Mouse (Mus musculus): Measurements from ENCODE around the gene Umad1. TPM values are rescaled to one million over a fixed set of nuclear protein-coding genes. Genes with fewer than 3 reads are reported as not detected.

Umad1 gene
- polyA plus RNA-seq, 1 experiment from 2014 or later, result 15.6 TPM

- peak overlapping the region; percentile 86 for H3K4me3 ChIP-seq (ENCODE audit: low read depth, low read length)
- peaks cover 9% of the 10 kb centered on the region; the same call in 1 of the 2 replicates for H3K4me1 ChIP-seq (ENCODE audit: insufficient read depth)
- no peak for TF ChIP-seq CTCF (IDR thresholded peaks at IDR 0.05; ENCODE audit: low read depth)
- TF ChIP-seq EP300 (IDR thresholded peaks at IDR 0.05; ENCODE audit: low read depth), result no peak
- WGBS (ENCODE audit: insufficient replicate concordance), result under 1% methylated on average over 8 of the region's 8 CpGs
- no peak for DNase-seq
- H3K27ac ChIP-seq (ENCODE audit: low read depth), result peak overlapping the region; percentile 88
- peak overlapping the region; percentile 69 for H3K9ac ChIP-seq (replicated peaks)
- H3K4me2 ChIP-seq (ENCODE audit: low read depth, low read length), result peak overlapping the region; percentile 76
- H3K9me3 ChIP-seq (ENCODE audit: low read length), result no peaks in the 10 kb centered on the region
- no peak for ATAC-seq
- no peaks in the 10 kb centered on the region for H3K27me3 ChIP-seq (ENCODE audit: insufficient read depth, low read length)
- H3K36me3 ChIP-seq (replicated peaks; ENCODE audit: insufficient read depth, low read length), result 0 out of 2 replicates have a peak, but pooled peaks cover 3% of the 10 kb centered on the region
Measured at GRCm38 (mm10) chr6:8259667-8260044, 568 bp downstream of the Umad1 start.

GRCm38 (mm10) chr6:8271047-8271446, 12.0 kb downstream of the Umad1 start:
- WGBS (ENCODE audit: insufficient replicate concordance), result 64% methylated on average over 3 of the region's 3 CpGs
- Histone ChIP-seq H3K4me2 (ENCODE audit: low read depth, low read length) (no peak overlapping the region), H3K4me3 (ENCODE audit: low read depth, low read length) (no peak overlapping the region), H3K27ac (ENCODE audit: low read depth) (peak overlapping the region; percentile 62), H3K4me1 (ENCODE audit: insufficient read depth) (peaks cover 6% of the 10 kb centered on the region), H3K36me3 (replicated peaks; ENCODE audit: insufficient read depth, low read length) (peaks cover 2% of the 10 kb centered on the region; the same call in 1 of the 2 replicates), H3K9ac (replicated peaks) (no peak overlapping the region), H3K9me3 (ENCODE audit: low read length) (no peaks in the 10 kb centered on the region), H3K27me3 (ENCODE audit: insufficient read depth, low read length) (no peaks in the 10 kb centered on the region)
- TF ChIP-seq CTCF (IDR thresholded peaks at IDR 0.05; ENCODE audit: low read depth) (no peak), EP300 (IDR thresholded peaks at IDR 0.05; ENCODE audit: low read depth) (no peak)
- no peak for DNase-seq
- ATAC-seq, result peak; percentile 80

GRCm38 (mm10) chr6:8274387-8275054, 15.4 kb downstream of the Umad1 start:
- Histone ChIP-seq H3K36me3 (replicated peaks; ENCODE audit: insufficient read depth, low read length) (peaks cover 8% of the 10 kb centered on the region; the same call in 1 of the 2 replicates), H3K4me3 (ENCODE audit: low read depth, low read length) (no peak overlapping the region), H3K9me3 (ENCODE audit: low read length) (no peaks in the 10 kb centered on the region), H3K27ac (ENCODE audit: low read depth) (0 out of 2 replicates have a peak overlapping the region, but pooled peaks have one; percentile 12), H3K4me2 (ENCODE audit: low read depth, low read length) (no peak overlapping the region), H3K9ac (replicated peaks) (no peak overlapping the region), H3K27me3 (ENCODE audit: insufficient read depth, low read length) (no peaks in the 10 kb centered on the region), H3K4me1 (ENCODE audit: insufficient read depth) (peaks cover 4% of the 10 kb centered on the region)
- ATAC-seq (peak; percentile 59; the same call in 1 of the 2 replicates), DNase-seq (peak; percentile 66)
- TF ChIP-seq CTCF (IDR thresholded peaks at IDR 0.05; ENCODE audit: low read depth) (peak; percentile 82), EP300 (IDR thresholded peaks at IDR 0.05; ENCODE audit: low read depth) (no peak)
- 32% methylated on average over 6 of the region's 6 CpGs for WGBS (ENCODE audit: insufficient replicate concordance)

GRCm38 (mm10) chr6:8275098-8275497, 16.0 kb downstream of the Umad1 start:
- TF ChIP-seq CTCF (IDR thresholded peaks at IDR 0.05; ENCODE audit: low read depth), result peak; percentile 63
- no peak for TF ChIP-seq EP300 (IDR thresholded peaks at IDR 0.05; ENCODE audit: low read depth)
- ATAC-seq (peak; percentile 56; the same call in 1 of the 2 replicates), DNase-seq (peak; percentile 42)
- Histone ChIP-seq H3K27ac (ENCODE audit: low read depth) (0 out of 2 replicates have a peak overlapping the region, but pooled peaks have one; percentile 12), H3K36me3 (replicated peaks; ENCODE audit: insufficient read depth, low read length) (peaks cover 8% of the 10 kb centered on the region; the same call in 1 of the 2 replicates), H3K9me3 (ENCODE audit: low read length) (no peaks in the 10 kb centered on the region), H3K4me2 (ENCODE audit: low read depth, low read length) (no peak overlapping the region), H3K4me3 (ENCODE audit: low read depth, low read length) (no peak overlapping the region), H3K9ac (replicated peaks) (no peak overlapping the region), H3K27me3 (ENCODE audit: insufficient read depth, low read length) (no peaks in the 10 kb centered on the region), H3K4me1 (ENCODE audit: insufficient read depth) (no peaks in the 10 kb centered on the region)
- WGBS (ENCODE audit: insufficient replicate concordance), result 12% methylated on average over 1 of the region's 1 CpGs

GRCm38 (mm10) chr6:8276431-8276830, 17.3 kb downstream of the Umad1 start:
- ATAC-seq, result no peak
- no peak for DNase-seq
- H3K27ac ChIP-seq (ENCODE audit: low read depth), result no peak overlapping the region
- no peaks in the 10 kb centered on the region for H3K4me1 ChIP-seq (ENCODE audit: insufficient read depth)
- H3K4me3 ChIP-seq (ENCODE audit: low read depth, low read length), result no peak overlapping the region
- H3K36me3 ChIP-seq (replicated peaks; ENCODE audit: insufficient read depth, low read length), result peaks cover 5% of the 10 kb centered on the region; the same call in 1 of the 2 replicates
- 52% methylated on average over 4 of the region's 4 CpGs for WGBS (ENCODE audit: insufficient replicate concordance)
- H3K9me3 ChIP-seq (ENCODE audit: low read length), result no peaks in the 10 kb centered on the region
- H3K27me3 ChIP-seq (ENCODE audit: insufficient read depth, low read length), result no peaks in the 10 kb centered on the region
- no peak overlapping the region for H3K4me2 ChIP-seq (ENCODE audit: low read depth, low read length)
- no peak overlapping the region for H3K9ac ChIP-seq (replicated peaks)
- TF ChIP-seq CTCF (IDR thresholded peaks at IDR 0.05; ENCODE audit: low read depth) (no peak), EP300 (IDR thresholded peaks at IDR 0.05; ENCODE audit: low read depth) (no peak)

GRCm38 (mm10) chr6:8278426-8279002, 19.4 kb downstream of the Umad1 start:
- 74% methylated on average over 5 of the region's 5 CpGs for WGBS (ENCODE audit: insufficient replicate concordance)
- peak; percentile 59 for DNase-seq

More at GRCm38 (mm10) chr6:8278426-8279002, 19.4 kb downstream of the Umad1 start:
- ATAC-seq, result no peak
- Histone ChIP-seq H3K9me3 (ENCODE audit: low read length) (no peaks in the 10 kb centered on the region), H3K4me1 (ENCODE audit: insufficient read depth) (no peaks in the 10 kb centered on the region), H3K36me3 (replicated peaks; ENCODE audit: insufficient read depth, low read length) (peaks cover 5% of the 10 kb centered on the region; the same call in 1 of the 2 replicates), H3K9ac (replicated peaks) (no peak overlapping the region), H3K4me3 (ENCODE audit: low read depth, low read length) (no peak overlapping the region), H3K27me3 (ENCODE audit: insufficient read depth, low read length) (no peaks in the 10 kb centered on the region), H3K4me2 (ENCODE audit: low read depth, low read length) (no peak overlapping the region), H3K27ac (ENCODE audit: low read depth) (no peak overlapping the region)
- TF ChIP-seq CTCF (IDR thresholded peaks at IDR 0.05; ENCODE audit: low read depth) (peak; percentile 63), EP300 (IDR thresholded peaks at IDR 0.05; ENCODE audit: low read depth) (no peak)
